Mouse (Mus musculus) forebrain, embryonic 14.5 days (tissue): ENCODE results near the gene Zfp365. TPM values are rescaled to one million over a fixed set of nuclear protein-coding genes. Genes with fewer than 3 reads are reported as not detected.

Experiments used
- ATAC-seq: fragments of 200-750 bp; cut with Nextera tagmentation; 2 replicates; pipeline ENCODE4 v1.8.0; 2017; ENCODE audit warnings: mild to moderate bottlenecking, moderate library complexity
- DNase-seq: peaks from one replicate; pipeline ENCODE4 v3.0.0-alpha.2; 2015; ENCODE audit warnings: low spot score
- H3K27ac ChIP-seq: fragments of 300-500 bp; sonication (generic); 2 replicates; pipeline ENCODE4 v1.5.1; 2014; ENCODE audit warnings: low read depth, mild to moderate bottlenecking, control low read depth, low read length, moderate library complexity
- H3K27me3 ChIP-seq: fragments of 300-500 bp; sonication (generic); replicated peaks from 2 replicates; pipeline ENCODE4 v1.6.1; 2014; ENCODE audit warnings: low read length, control low read depth, mixed read lengths; ENCODE audit not compliant: control insufficient read depth, insufficient read depth
- H3K36me3 ChIP-seq: fragments of 300-500 bp; sonication (generic); 2 replicates; pipeline ENCODE4 v1.6.1; 2014; ENCODE audit warnings: low read length, control low read depth; ENCODE audit not compliant: control insufficient read depth, insufficient read depth
- H3K4me1 ChIP-seq: fragments of 300-500 bp; sonication (generic); 2 replicates; pipeline ENCODE4 v1.6.1; 2014; ENCODE audit warnings: antibody characterized with exemption, low read length, control low read depth; ENCODE audit not compliant: control insufficient read depth, insufficient read depth
- H3K4me2 ChIP-seq: fragments of 300-500 bp; sonication (generic); 2 replicates; pipeline ENCODE4 v1.6.1; 2014; ENCODE audit warnings: mild to moderate bottlenecking, control low read depth, low read length
- H3K4me3 ChIP-seq: fragments of 300-500 bp; sonication (generic); 2 replicates; pipeline ENCODE4 v1.5.1; 2014; ENCODE audit warnings: low read depth, low read length, control low read depth
- H3K9ac ChIP-seq: fragments of 300-500 bp; sonication (generic); 2 replicates; pipeline ENCODE4 v1.6.1; 2014; ENCODE audit warnings: mild to moderate bottlenecking, low read length, control low read depth, moderate library complexity
- H3K9me3 ChIP-seq: fragments of 300-500 bp; sonication (generic); replicated peaks from 2 replicates; pipeline ENCODE4 v1.6.1; 2016; ENCODE audit warnings: low read length, control low read depth, mixed read lengths; ENCODE audit not compliant: control insufficient read depth
- WGBS: fragments of 180-500 bp; shearing (Covaris S2); extraction: QIAGEN DNeasy Blood & Tissue Kit; methylation state at CpG from one replicate; pipeline ENCODE4 v1.1.7; 2014; 5-methylcytosine and 5-hydroxymethylcytosine counted together
- polyA plus RNA-seq: library from polyadenylated mRNA; unstranded; fragments of >200 nt; fragmentation: Nextera tagmentation; extraction: Ambion mirVana; gene quantifications from 2 replicates; pipeline ENCODE4 v1.2.1, GENCODE M21; 2014

The Zfp365 gene
- 1.2 and 1.8 TPM in 2 replicates for polyA plus RNA-seq

DNA sequence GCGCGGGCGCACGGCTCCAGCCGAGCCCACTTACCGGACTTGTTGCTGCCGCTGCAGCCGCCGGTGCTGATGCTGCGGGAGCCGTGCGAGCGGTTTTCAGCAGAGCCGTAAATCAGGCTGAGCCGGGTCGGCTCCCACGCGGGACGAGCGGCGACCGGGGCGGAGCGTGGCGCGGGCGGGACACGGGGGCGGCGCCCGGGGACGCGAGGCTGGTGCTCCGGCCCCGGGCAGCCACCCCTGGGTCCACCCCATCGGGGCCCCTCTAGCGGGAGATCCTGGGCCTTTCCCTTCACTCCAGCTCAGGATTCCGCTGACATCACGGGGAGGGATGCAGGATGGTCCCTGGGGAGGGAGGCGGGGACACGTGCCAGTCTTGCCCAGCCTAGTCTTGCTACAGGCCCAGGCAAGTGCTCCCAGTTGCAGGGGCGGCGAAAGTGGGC, at the start of gene Zfp365:
Gene Zfp365, minus strand, starts transcription at position 326 of the 440 bp plus-strand sequence.
- 0% methylated on average over 35 of the region's 43 CpGs for WGBS
- Histone ChIP-seq H3K9me3 (no peaks in the 10 kb centered on the region), H3K4me1 (no peaks in the 10 kb centered on the region), H3K27me3 (no peaks in the 10 kb centered on the region), H3K4me2 (peak within 1 kb of the TSS; percentile 95), H3K27ac (no peak within 1 kb of the TSS; the same call in 1 of the 2 replicates), H3K36me3 (no peaks in the 10 kb centered on the region), H3K4me3 (peak within 1 kb of the TSS; percentile 61), H3K9ac (peak within 1 kb of the TSS; percentile 76)
- peak; percentile 96 for ATAC-seq
- DNase-seq, result peak; percentile 89

DNA sequence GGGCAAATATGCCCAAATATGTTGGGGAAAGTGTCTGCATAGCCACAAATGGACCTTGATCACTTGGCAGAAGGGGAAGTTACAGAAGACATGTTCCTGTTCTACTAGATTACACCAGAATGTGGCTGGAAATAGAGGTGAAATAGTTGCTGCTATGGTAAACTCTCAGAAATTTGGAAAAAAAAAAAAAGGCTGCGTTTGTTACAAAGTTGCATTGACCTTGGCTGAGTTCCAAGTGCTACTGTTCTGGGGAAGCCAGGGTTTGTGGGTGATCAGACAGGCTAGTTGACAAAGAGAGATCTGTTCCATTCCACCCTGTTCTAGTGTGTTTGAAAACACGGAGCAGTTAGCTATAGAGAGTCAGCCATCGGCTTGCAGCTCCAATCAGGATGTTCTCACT, 47.5 kb upstream of the Zfp365 start:
- ATAC-seq, result no peak
- H3K9me3 ChIP-seq, result no peaks in the 10 kb centered on the region
- H3K27me3 ChIP-seq, result no peaks in the 10 kb centered on the region
- peaks cover 5% of the 10 kb centered on the region; the same call in 1 of the 2 replicates for H3K4me1 ChIP-seq
- H3K36me3 ChIP-seq, result no peaks in the 10 kb centered on the region
- WGBS, result 61% methylated on average over 3 of the region's 3 CpGs
- H3K4me3 ChIP-seq, result no peak overlapping the region
- no peak overlapping the region for H3K9ac ChIP-seq
- H3K27ac ChIP-seq, result no peak overlapping the region
- H3K4me2 ChIP-seq, result no peak overlapping the region
- no peak for DNase-seq

DNA sequence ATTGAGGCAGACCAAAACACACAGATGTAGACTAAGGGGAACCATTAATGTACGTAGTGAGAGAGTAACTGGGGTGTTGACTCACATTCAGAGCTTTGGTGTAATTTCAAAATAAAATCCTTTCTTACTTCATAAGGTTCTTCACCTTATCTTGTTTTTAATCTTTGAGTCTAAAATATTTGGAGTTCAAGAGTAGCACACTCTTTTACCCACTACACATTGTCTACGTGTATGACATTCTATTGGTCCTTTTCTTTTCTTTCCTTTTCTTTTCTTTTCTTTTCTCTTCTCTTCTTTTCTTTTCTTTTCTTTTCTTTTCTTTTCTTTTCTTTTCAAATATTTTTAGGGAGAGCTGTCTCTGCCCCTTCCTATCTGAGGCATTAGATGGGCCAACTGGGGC, 43.5 kb upstream of the Zfp365 start:
- 88% methylated on average over 2 of the region's 2 CpGs for WGBS
- ATAC-seq, result no peak
- H3K27ac ChIP-seq, result no peak overlapping the region

DNA sequence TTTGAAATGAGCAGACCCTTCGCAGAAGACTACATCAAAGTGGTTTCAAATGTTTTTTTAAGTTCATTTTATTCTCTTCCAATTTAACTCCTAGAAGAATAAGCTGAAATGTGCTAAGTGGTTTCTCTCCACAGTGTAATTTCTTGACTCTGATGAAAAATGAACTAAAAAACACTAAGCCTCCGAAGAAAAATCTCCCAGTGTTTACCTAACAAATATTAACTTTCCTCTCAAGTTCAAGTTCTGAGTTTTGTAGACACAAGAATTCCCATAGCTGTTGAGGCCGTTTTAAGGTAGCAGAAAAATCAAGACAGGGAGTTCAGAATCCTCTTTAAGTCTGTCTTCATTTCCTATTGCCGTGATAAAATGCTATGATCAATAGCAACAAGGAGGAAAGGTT, 39.2 kb upstream of the Zfp365 start:
- 87% methylated on average over 4 of the region's 4 CpGs for WGBS
- Histone ChIP-seq H3K9ac (no peak overlapping the region), H3K4me3 (no peak overlapping the region), H3K4me1 (no peaks in the 10 kb centered on the region), H3K27ac (no peak overlapping the region), H3K36me3 (no peaks in the 10 kb centered on the region), H3K4me2 (no peak overlapping the region), H3K9me3 (no peaks in the 10 kb centered on the region), H3K27me3 (no peaks in the 10 kb centered on the region)
- ATAC-seq (no peak), DNase-seq (no peak)

More for the DNA sequence above, 43.5 kb upstream of the Zfp365 start:
- Histone ChIP-seq H3K4me2 (no peak overlapping the region), H3K4me1 (no peaks in the 10 kb centered on the region), H3K36me3 (no peaks in the 10 kb centered on the region), H3K9ac (no peak overlapping the region), H3K27me3 (no peaks in the 10 kb centered on the region), H3K9me3 (no peaks in the 10 kb centered on the region), H3K4me3 (no peak overlapping the region)
- DNase-seq, result no peak

DNA sequence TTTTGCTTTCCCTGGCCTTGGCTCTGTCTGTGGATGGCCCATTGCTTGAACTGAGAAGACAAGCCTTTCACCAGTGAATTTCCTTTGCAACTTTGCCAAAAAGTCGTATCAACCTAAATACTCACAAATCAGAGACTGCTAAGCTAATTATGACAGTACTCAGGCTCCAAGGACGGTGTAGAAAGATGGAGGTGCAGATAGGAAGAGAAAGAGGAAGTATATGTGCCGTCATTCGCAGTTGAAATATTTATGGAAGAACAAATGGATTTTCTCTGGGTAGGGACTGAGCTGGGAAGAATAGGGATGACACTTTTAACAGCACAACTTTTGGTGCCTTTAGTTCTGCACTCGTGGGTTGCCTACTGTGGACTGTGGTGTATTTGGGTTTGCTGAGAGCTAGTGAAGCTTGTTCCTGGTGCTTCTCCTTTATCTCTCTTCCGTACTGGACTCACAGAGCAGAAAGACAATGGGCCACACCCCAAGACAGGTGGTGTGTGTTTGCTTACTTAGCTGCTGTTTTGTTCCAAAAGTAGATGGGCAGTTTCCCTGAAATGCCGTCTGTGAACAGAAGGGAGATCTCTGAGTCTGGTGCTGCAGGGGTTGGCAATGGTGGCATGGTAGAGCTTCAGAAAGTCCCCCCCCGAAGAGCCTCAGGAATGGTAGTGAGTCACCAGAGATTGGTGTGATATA, 37.7 kb upstream of the Zfp365 start:
- Histone ChIP-seq H3K4me1 (no peaks in the 10 kb centered on the region), H3K27me3 (no peaks in the 10 kb centered on the region), H3K4me2 (no peak overlapping the region), H3K4me3 (no peak overlapping the region), H3K27ac (no peak overlapping the region), H3K36me3 (no peaks in the 10 kb centered on the region), H3K9ac (no peak overlapping the region), H3K9me3 (no peaks in the 10 kb centered on the region)
- WGBS, result 85% methylated on average over 8 of the region's 8 CpGs
- ATAC-seq (no peak), DNase-seq (no peak)

DNA sequence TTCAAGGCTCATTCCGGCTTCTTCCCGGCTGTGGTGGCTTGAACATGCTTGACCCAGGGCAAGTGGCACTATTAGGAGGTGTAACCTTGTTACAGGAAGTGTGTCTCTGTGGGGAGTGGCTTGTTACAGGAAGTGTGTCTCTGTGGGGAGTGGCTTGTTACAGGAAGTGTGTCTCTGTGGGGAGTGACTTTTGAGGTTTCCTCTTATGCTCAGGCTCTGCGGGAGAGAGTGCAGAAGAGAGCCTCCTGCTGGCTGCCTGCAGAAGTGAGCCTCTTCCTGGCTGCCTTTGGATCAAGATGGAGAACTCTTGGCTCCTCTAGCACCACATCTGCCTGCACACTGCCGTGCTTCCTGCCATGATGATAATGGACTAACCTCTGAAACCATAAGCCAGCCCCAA, 31.1 kb upstream of the Zfp365 start:
- 85% methylated on average over 4 of the region's 4 CpGs for WGBS
- no peak overlapping the region for H3K4me3 ChIP-seq
- H3K27me3 ChIP-seq, result no peaks in the 10 kb centered on the region
- no peak overlapping the region for H3K4me2 ChIP-seq
- H3K36me3 ChIP-seq, result no peaks in the 10 kb centered on the region
- H3K9me3 ChIP-seq, result no peaks in the 10 kb centered on the region
- H3K4me1 ChIP-seq, result no peaks in the 10 kb centered on the region
- no peak for DNase-seq
- H3K27ac ChIP-seq, result no peak overlapping the region
- no peak for ATAC-seq
- no peak overlapping the region for H3K9ac ChIP-seq

DNA sequence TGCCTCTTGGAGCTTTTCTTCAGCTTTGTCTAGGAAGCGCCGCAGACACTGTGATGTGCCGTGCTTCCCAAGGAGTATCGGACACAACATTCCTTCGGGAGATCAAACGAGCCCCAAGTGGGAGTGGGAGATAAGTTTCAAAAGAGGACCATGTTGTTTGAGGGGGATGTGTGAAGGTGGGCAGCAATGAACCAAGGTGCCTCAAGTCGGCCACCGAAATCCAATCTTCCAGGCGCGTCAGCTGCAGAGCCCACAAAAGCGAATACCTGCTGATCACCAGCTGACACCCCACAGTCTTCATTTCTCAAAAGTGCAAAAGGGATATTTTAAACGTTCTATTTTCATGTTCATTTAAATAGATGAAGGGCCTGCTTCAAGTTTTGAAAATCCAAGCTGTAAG, 27.1 kb upstream of the Zfp365 start:
- Histone ChIP-seq H3K36me3 (no peaks in the 10 kb centered on the region), H3K27ac (no peak overlapping the region), H3K4me1 (no peaks in the 10 kb centered on the region), H3K9ac (no peak overlapping the region), H3K4me3 (no peak overlapping the region), H3K9me3 (no peaks in the 10 kb centered on the region), H3K4me2 (no peak overlapping the region), H3K27me3 (no peaks in the 10 kb centered on the region)
- 77% methylated on average over 12 of the region's 12 CpGs for WGBS
- no peak for ATAC-seq
- DNase-seq, result no peak

DNA sequence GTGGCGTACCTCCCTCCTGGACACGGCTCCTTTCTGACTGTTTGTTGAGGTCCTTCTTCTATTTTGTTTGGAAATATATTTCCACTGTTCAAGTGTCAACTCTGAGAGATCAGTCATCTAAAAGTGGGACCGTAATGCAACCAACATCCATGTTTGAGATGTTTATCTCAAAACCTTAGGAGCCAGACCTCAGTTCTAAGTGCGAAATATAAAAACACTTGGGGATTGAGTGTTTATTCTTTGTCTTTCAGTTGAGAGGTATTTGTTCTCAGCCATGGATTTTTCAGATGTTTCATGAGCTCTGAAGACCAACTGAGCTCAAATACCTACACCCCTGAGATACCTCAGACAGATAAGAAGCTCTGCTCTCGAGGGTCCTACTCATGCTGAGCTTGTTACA, 25.3 kb upstream of the Zfp365 start:
- no peaks in the 10 kb centered on the region for H3K36me3 ChIP-seq
- H3K4me3 ChIP-seq, result no peak overlapping the region
- no peaks in the 10 kb centered on the region for H3K9me3 ChIP-seq
- WGBS, result 88% methylated on average over 5 of the region's 5 CpGs
- H3K27me3 ChIP-seq, result no peaks in the 10 kb centered on the region
- no peaks in the 10 kb centered on the region for H3K4me1 ChIP-seq
- no peak for ATAC-seq
- no peak overlapping the region for H3K4me2 ChIP-seq
- no peak overlapping the region for H3K9ac ChIP-seq
- no peak overlapping the region for H3K27ac ChIP-seq
- no peak for DNase-seq

DNA sequence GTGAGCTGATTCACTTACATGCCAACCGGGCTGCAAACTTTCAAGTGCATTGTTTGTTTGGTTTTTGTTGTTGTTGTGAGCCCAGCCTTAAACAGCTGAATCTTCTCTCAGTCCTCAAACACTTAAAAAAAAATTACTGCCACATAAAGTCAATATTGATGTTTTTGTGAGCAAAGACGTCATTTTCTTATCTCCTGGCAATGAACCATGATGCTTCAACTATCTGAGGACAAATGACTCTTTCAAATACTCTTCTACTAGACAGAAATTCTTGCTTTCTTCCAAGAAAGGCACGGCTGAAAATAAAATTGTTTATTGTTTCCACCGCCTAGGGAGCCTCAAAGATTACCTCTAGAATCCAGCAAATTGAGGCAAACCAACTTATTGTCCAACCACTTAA, 24.5 kb upstream of the Zfp365 start:
- no peaks in the 10 kb centered on the region for H3K4me1 ChIP-seq
- no peak overlapping the region for H3K4me2 ChIP-seq
- no peak for ATAC-seq
- no peak overlapping the region for H3K9ac ChIP-seq
- H3K27ac ChIP-seq, result no peak overlapping the region
- WGBS, result 77% methylated on average over 4 of the region's 4 CpGs
- H3K27me3 ChIP-seq, result no peaks in the 10 kb centered on the region
- no peak for DNase-seq
- H3K9me3 ChIP-seq, result no peaks in the 10 kb centered on the region
- H3K36me3 ChIP-seq, result no peaks in the 10 kb centered on the region
- H3K4me3 ChIP-seq, result no peak overlapping the region
